Mouse (Mus musculus) midbrain, embryonic 13.5 days (tissue): ENCODE data around the gene Slc44a3. TPM values are rescaled to one million over a fixed set of nuclear protein-coding genes. Genes with fewer than 3 reads are reported as not detected.
A peak's percentile ranks its signal among the peaks of the same experiment; 100 is the strongest.

ENCODE experiments used
- ATAC-seq: fragments of 200-750 bp; cut with Nextera tagmentation; 2 replicates; pipeline ENCODE4 v1.8.0; 2017; ENCODE audit warnings: mild to moderate bottlenecking, moderate TSS enrichment, moderate library complexity
- H3K27ac ChIP-seq: fragments of 300-500 bp; sonication (generic); 2 replicates; pipeline ENCODE4 v1.5.1; 2015; ENCODE audit warnings: inconsistent platforms, mild to moderate bottlenecking, moderate library complexity
- H3K27me3 ChIP-seq: fragments of 300-500 bp; sonication (generic); 2 replicates; pipeline ENCODE4 v1.6.1; 2015; ENCODE audit warnings: mild to moderate bottlenecking, inconsistent platforms
- H3K36me3 ChIP-seq: fragments of 300-500 bp; sonication (generic); 2 replicates; pipeline ENCODE4 v1.6.1; 2015; ENCODE audit warnings: mild to moderate bottlenecking, inconsistent platforms
- H3K4me1 ChIP-seq: fragments of 300-500 bp; sonication (generic); replicated peaks from 2 replicates; pipeline ENCODE4 v1.6.1; 2015; ENCODE audit warnings: inconsistent platforms
- H3K4me2 ChIP-seq: fragments of 300-500 bp; sonication (generic); replicated peaks from 2 replicates; pipeline ENCODE4 v1.6.1; 2015; ENCODE audit warnings: moderate library complexity, mild to moderate bottlenecking, inconsistent platforms
- H3K4me3 ChIP-seq: fragments of 300-500 bp; sonication (generic); replicated peaks from 2 replicates; pipeline ENCODE4 v1.5.1; 2015; ENCODE audit warnings: mild to moderate bottlenecking, inconsistent platforms
- H3K9ac ChIP-seq: fragments of 300-500 bp; sonication (generic); replicated peaks from 2 replicates; pipeline ENCODE4 v1.6.1; 2015; ENCODE audit warnings: mild to moderate bottlenecking, inconsistent platforms
- H3K9me3 ChIP-seq: fragments of 300-500 bp; sonication (generic); 2 replicates; pipeline ENCODE4 v1.6.1; 2016; ENCODE audit warnings: mild to moderate bottlenecking, inconsistent platforms
- WGBS: fragments of 180-500 bp; shearing (Covaris S2); methylation state at CpG from one replicate; pipeline ENCODE4 v1.1.7; 2015; 5-methylcytosine and 5-hydroxymethylcytosine counted together
- polyA plus RNA-seq: library from polyadenylated mRNA; unstranded; fragments of >200 nt; fragmentation: Nextera tagmentation; extraction: Ambion mirVana; gene quantifications from 2 replicates; pipeline ENCODE4 v1.2.1, GENCODE M21; 2015

Gene Slc44a3
- polyA plus RNA-seq, 1 experiment from 2014 or later: 0.86 TPM

DNA sequence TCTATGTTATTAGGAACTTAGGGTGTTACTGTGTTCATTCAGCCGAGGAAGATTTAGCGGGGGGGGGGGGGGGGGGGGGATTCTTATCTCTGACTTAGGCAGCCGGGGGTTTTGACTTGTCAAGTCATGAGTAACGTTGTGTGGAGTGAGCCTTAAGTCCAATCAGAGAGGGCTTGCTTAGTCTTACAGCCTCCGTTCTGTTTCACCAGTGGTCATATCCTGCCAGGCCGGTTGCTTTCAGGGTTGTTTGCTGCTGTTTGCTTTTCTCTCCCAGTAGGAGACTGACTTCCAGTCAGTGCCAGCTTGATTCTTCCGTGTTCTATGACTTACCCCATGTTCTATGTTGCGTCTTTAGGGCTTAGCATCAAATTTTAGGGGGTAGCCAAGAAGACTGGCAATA is 85.8 kb downstream of the Slc44a3 start:
- ATAC-seq: no peak
- H3K4me1 ChIP-seq: peaks cover 32% of the 10 kb centered on the region
- H3K9ac ChIP-seq: no peak overlapping the region
- WGBS: 75% methylated on average over 8 of the region's 8 CpGs
- no peaks in the 10 kb centered on the region for H3K27me3 ChIP-seq
- H3K36me3 ChIP-seq: peaks cover 46% of the 10 kb centered on the region
- peaks cover 4% of the 10 kb centered on the region; the same call in 1 of the 2 replicates for H3K9me3 ChIP-seq
- H3K4me3 ChIP-seq: no peak overlapping the region
- no peak overlapping the region for H3K27ac ChIP-seq
- no peak overlapping the region for H3K4me2 ChIP-seq

DNA sequence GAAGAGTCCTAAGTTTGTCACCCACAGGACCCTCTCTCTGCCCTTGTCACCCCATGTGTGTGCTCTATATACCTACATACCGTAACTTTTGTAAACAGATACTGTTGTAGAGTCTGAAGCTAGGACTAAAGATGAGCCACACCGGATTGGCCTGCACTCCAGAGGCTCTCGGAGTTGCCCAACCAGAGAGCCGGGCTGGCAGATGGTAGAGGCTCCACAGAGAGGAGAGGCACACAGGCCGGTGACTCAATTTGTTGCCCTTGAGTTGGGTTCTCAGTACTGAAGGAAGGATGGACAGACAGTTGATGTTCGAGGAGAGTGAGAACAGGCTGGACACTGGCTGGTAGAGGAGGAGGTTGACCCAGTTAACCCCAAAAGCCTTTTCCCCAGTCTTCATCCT is 87.8 kb downstream of the Slc44a3 start:
- Histone ChIP-seq H3K4me3 (no peak overlapping the region), H3K4me2 (no peak overlapping the region), H3K9me3 (peaks cover 4% of the 10 kb centered on the region; the same call in 1 of the 2 replicates), H3K4me1 (peaks cover 35% of the 10 kb centered on the region), H3K27ac (no peak overlapping the region), H3K36me3 (peaks cover 41% of the 10 kb centered on the region), H3K27me3 (no peaks in the 10 kb centered on the region), H3K9ac (no peak overlapping the region)
- over 99% methylated on average over 6 of the region's 6 CpGs for WGBS
- ATAC-seq: no peak

DNA sequence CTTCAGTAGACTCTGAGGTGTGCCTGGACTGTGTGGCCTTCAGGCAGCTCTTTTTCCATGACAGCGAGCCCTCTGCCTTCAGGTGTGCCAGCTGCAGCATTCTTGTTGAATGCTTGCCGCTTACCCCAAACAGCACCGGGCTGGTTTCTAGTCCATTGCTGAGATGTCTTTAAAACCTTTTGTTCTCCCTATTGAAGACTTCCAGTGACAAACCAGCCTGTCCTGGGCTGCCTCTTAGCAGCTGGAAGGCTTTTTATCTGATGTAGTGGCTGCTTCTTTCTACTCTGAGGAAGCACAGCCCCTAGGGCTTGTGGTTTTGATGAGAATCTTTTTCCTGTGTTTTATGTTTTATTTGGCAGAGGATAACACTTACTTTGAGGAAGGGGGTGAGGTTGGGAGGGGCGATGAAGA is 88.3 kb downstream of the Slc44a3 start:
- no peak overlapping the region for H3K4me3 ChIP-seq
- 92% methylated on average over 4 of the region's 4 CpGs for WGBS
- no peak for ATAC-seq
- peaks cover 37% of the 10 kb centered on the region for H3K4me1 ChIP-seq
- H3K9ac ChIP-seq: no peak overlapping the region
- no peak overlapping the region for H3K4me2 ChIP-seq
- H3K27ac ChIP-seq: no peak overlapping the region
- peaks cover 4% of the 10 kb centered on the region; the same call in 1 of the 2 replicates for H3K9me3 ChIP-seq
- peaks cover 42% of the 10 kb centered on the region for H3K36me3 ChIP-seq
- no peaks in the 10 kb centered on the region for H3K27me3 ChIP-seq

DNA sequence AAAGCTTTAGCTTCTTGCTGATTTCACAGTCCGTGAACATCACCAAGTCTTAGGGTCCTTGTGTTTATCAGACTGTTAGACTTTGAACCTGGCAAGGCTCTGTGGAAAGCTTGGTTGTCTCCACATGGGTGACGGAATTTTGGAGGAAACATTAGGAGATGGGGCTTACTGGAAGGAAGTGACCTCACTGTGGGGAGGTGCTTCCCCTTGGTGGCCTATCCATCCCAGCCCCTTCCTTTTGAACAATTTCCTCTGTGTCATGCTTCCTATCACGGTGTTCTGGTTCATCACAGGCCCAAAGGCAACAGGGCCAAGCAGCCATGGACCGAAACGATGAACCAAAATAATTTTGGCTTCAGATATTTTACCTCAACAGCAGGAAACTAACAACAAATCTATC is 89.9 kb downstream of the Slc44a3 start:
- 98% methylated on average over 5 of the region's 5 CpGs for WGBS
- H3K27me3 ChIP-seq: no peaks in the 10 kb centered on the region

DNA sequence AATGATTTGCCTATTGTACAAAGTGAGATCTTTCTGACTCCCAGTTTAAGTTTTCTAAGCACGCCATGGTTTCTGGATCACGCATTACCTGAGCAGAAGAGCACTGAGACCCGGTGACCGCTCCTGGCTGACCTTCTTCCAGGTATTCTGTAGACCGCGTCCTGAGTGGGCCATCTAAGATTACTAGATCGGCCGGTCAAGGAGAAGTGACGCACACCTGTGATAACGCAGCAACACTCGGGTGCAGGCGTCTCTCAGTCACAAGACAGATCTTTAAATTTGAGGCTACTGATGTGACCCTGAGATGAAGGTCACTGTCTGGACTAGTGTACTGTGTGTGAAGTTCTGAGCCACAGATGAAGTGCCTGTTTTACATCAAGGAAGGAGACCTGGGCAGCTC is 90.7 kb downstream of the Slc44a3 start:
- whole genome bisulfite sequencing: 99% methylated on average over 12 of the region's 12 CpGs
- no peak for ATAC-seq
- Histone ChIP-seq H3K27ac (no peak overlapping the region), H3K9me3 (peaks cover 4% of the 10 kb centered on the region; the same call in 1 of the 2 replicates), H3K9ac (no peak overlapping the region), H3K4me3 (no peak overlapping the region), H3K27me3 (no peaks in the 10 kb centered on the region), H3K4me2 (no peak overlapping the region), H3K4me1 (peaks cover 37% of the 10 kb centered on the region), H3K36me3 (peaks cover 42% of the 10 kb centered on the region)

More for the DNA sequence above, 89.9 kb downstream of the Slc44a3 start:
- Histone ChIP-seq H3K9me3 (peaks cover 4% of the 10 kb centered on the region; the same call in 1 of the 2 replicates), H3K36me3 (peaks cover 42% of the 10 kb centered on the region), H3K27ac (no peak overlapping the region), H3K9ac (no peak overlapping the region), H3K4me2 (no peak overlapping the region), H3K4me3 (no peak overlapping the region), H3K4me1 (peaks cover 36% of the 10 kb centered on the region)
- ATAC-seq: no peak

DNA sequence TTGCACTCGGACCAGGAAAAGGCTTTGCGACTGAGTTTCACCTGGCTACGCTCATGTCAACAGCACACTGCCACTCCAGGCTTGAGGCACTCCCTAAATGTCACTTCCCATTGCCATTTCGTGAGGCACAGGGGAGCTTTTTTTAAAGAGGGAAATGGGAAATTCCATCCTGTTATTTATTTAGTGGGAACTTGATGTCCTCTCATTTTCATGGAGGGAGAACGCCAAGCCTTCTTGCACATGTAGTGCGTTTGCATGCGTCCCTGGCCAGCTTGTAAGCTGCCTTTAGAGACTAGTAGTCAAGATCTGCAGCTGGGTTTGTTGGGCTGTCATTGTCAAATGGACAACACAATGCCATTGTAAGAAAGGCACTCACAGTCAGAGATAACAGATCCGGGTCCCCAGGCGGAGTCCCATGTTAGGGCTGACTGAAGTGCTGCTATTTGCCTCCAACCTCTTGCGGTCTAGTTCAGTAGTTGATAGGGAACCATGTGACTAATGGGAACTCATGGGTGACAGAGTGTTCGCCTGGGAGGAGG is 92.5 kb downstream of the Slc44a3 start:
- peaks cover 42% of the 10 kb centered on the region for H3K36me3 ChIP-seq
- H3K27ac ChIP-seq: no peak overlapping the region
- WGBS: 87% methylated on average over 11 of the region's 11 CpGs
- no peak overlapping the region for H3K4me2 ChIP-seq
- H3K9ac ChIP-seq: no peak overlapping the region
- H3K27me3 ChIP-seq: no peaks in the 10 kb centered on the region
- peaks cover 4% of the 10 kb centered on the region; the same call in 1 of the 2 replicates for H3K9me3 ChIP-seq
- H3K4me1 ChIP-seq: peaks cover 41% of the 10 kb centered on the region
- no peak for ATAC-seq
- H3K4me3 ChIP-seq: no peak overlapping the region

DNA sequence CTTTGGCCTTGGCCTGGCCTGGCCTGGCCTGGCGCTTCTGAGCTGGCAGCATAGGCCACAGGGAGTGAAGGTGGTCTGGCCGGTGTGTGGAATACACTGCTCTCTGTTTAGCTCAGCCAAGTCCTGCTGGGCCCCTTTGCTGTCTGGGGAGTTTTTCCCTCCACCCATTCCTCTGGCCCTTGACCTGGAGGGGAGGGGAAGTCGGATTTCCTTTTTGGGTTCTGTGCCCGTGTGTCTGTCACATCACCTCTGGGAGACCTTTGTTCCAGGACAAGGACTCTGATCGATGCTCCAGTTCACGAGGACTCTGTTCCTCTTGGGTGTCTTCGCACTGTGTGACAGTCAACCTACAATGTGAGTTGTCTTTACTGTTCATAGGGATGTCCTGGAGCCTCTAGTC is 94.2 kb downstream of the Slc44a3 start:
- 76% methylated on average over 7 of the region's 7 CpGs for WGBS
- peaks cover 58% of the 10 kb centered on the region for H3K4me1 ChIP-seq
- H3K9ac ChIP-seq: no peak overlapping the region

DNA sequence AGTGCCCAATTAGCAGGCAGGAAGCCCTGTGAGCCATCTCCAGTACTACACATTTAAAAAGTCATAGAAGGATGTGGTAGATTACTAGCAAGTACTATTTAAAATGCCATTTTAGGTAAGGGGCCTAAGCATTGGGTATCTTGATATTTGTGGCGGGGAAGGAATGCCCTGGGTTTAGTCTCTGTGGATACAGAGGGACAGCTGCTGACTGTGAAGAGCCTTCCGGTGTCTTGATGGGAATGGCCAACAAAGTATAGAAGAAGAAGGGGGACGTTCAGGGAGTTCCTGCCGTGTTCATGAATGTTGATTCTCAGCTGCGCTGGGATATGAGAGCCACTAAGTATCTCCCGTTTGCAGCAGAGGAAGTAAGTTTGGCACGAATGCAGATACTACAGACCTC is 95.1 kb downstream of the Slc44a3 start:
- WGBS: 88% methylated on average over 7 of the region's 7 CpGs
- Histone ChIP-seq H3K27me3 (no peaks in the 10 kb centered on the region), H3K4me2 (no peak overlapping the region), H3K36me3 (peaks cover 24% of the 10 kb centered on the region), H3K27ac (no peak overlapping the region), H3K9me3 (no peaks in the 10 kb centered on the region), H3K4me1 (peaks cover 63% of the 10 kb centered on the region), H3K9ac (no peak overlapping the region), H3K4me3 (no peak overlapping the region)
- no peak for ATAC-seq

More for the DNA sequence above, 94.2 kb downstream of the Slc44a3 start:
- Histone ChIP-seq H3K27me3 (no peaks in the 10 kb centered on the region), H3K4me2 (no peak overlapping the region), H3K36me3 (peaks cover 33% of the 10 kb centered on the region), H3K4me3 (no peak overlapping the region), H3K9me3 (no peaks in the 10 kb centered on the region), H3K27ac (no peak overlapping the region)
- ATAC-seq: no peak

DNA sequence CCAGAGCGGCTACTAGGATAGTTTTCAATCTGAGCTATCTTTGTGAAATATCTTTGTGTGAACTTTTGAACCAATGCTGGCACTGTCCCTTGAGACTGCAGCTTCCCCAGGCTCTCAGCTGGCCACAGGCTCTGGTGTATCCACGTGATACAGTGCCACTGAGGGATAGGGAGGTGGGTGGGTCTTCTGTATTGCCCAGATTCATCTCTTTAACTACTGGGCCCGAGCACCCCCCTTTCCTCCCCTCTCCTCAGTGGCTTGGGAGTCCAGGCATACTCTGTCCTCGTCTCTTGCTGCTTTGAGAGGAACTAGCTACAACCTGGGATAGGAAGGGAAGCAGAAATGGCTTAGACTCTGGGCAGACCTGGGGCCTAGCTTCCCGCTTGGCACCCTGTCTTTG is 96.9 kb downstream of the Slc44a3 start:
- Histone ChIP-seq H3K27ac (no peak overlapping the region), H3K4me1 (peaks cover 73% of the 10 kb centered on the region), H3K9ac (no peak overlapping the region), H3K4me3 (no peak overlapping the region), H3K4me2 (no peak overlapping the region), H3K36me3 (peaks cover 8% of the 10 kb centered on the region; the same call in 1 of the 2 replicates), H3K9me3 (no peaks in the 10 kb centered on the region), H3K27me3 (no peaks in the 10 kb centered on the region)
- ATAC-seq: no peak
- WGBS: 83% methylated on average over 5 of the region's 5 CpGs

DNA sequence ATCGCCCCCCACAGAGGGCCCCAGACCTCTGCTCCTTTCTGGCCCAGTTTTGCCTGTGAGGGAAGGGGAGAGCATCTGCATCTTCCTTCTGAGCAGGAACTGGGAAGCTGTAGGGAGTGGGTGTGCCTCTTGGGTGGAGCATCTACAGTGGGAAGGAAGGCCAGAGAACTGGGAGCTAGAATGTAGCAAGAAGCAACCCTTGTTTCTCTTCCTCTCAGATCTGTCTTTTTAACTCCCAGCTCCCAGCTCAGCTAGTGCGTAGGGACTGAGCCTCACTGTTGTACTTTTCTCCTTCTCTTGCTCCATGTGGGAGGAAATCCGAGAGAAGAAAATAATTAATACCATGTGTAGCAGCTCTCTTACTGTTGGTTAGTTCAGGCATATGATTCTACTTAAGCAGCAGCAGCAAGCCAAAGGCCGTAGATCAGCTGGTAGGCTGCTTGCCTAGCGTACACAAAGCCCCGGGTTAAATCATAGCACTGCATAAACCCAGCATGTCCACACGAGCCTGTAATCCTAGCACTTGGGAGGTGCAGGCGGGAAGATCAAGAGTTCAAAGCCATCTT is 98.2 kb downstream of the Slc44a3 start:
- no peaks in the 10 kb centered on the region for H3K9me3 ChIP-seq
- ATAC-seq: no peak
- WGBS: 60% methylated on average over 8 of the region's 8 CpGs
- 0 out of 2 replicates have a peak overlapping the region, but pooled peaks have one; percentile 9 for H3K4me2 ChIP-seq
- H3K36me3 ChIP-seq: peaks cover 5% of the 10 kb centered on the region; the same call in 1 of the 2 replicates
- peak overlapping the region; percentile 12; the same call in 1 of the 2 replicates for H3K9ac ChIP-seq
- H3K4me1 ChIP-seq: peaks cover 75% of the 10 kb centered on the region
- H3K4me3 ChIP-seq: no peak overlapping the region
- peak overlapping the region; percentile 36; the same call in 1 of the 2 replicates for H3K27ac ChIP-seq
- no peaks in the 10 kb centered on the region for H3K27me3 ChIP-seq

DNA sequence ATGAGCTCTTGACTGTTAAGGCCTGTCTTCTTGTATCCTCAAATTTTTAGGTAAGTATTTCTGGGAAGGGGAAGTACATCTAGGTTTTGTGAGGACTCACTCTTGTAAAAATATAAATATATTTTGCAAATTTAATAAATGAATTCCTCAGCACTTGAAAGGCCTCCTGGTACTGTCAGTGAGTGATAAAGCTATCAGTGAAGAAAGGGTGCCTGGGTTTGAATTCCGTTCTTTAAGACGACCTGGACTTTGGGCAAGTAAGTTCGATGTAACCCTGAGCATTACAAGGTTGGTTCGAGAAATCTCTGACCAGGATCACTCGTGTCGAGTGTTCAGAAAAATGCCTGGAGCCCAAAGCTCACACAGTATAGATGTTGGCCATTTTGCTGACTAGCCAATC is 98.8 kb downstream of the Slc44a3 start:
- H3K9ac ChIP-seq: peak overlapping the region; percentile 4; the same call in 1 of the 2 replicates
- no peak overlapping the region for H3K4me3 ChIP-seq
- 0 out of 2 replicates have a peak overlapping the region, but pooled peaks have one; percentile 36 for H3K27ac ChIP-seq
- WGBS: 86% methylated on average over 6 of the region's 6 CpGs
- H3K36me3 ChIP-seq: peaks cover 5% of the 10 kb centered on the region; the same call in 1 of the 2 replicates
- peaks cover 75% of the 10 kb centered on the region for H3K4me1 ChIP-seq
- H3K27me3 ChIP-seq: no peaks in the 10 kb centered on the region
- H3K9me3 ChIP-seq: no peaks in the 10 kb centered on the region
- ATAC-seq: no peak
- no peak overlapping the region; the same call in 1 of the 2 replicates for H3K4me2 ChIP-seq

DNA sequence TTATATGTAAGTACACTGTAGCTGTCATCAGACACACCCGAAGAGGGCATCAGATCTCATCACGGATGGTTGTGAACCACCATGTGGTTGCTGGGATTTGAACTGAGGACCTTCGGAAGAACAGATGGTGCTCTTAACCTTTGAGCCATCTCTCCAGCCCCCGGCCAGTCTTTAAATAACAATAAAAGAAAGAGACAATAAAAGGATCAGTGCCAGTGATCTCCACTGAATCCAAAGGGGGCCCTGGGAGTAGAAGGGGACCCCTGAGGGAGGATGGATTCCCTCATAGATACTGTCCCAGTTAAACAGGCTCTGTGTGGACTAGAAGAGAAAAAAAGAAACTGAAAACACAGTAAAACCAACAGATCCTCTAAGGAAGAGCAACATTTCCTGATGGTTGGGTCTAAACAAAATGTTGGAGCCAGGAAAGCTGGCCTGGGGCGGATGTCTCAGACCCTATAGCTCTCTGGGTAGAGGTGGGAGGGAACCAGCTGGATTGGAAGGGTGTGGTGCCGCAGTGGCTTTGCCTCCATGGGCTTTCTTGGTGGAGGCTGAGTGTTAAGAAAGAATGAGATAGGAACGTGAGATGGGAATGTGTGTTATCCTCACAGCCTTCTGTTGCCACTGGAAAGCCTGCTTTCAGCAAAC is 101.8 kb downstream of the Slc44a3 start:
- 14% methylated on average over 7 of the region's 7 CpGs for WGBS
- no peak for ATAC-seq
- peak overlapping the region; percentile 95; the same call in 1 of the 2 replicates for H3K4me3 ChIP-seq
- no peaks in the 10 kb centered on the region for H3K36me3 ChIP-seq
- no peaks in the 10 kb centered on the region for H3K27me3 ChIP-seq
- peaks cover 75% of the 10 kb centered on the region for H3K4me1 ChIP-seq
- H3K27ac ChIP-seq: 0 out of 2 replicates have a peak overlapping the region, but pooled peaks have one; percentile 17
- H3K4me2 ChIP-seq: peak overlapping the region; percentile 75
- no peaks in the 10 kb centered on the region for H3K9me3 ChIP-seq
- H3K9ac ChIP-seq: peak overlapping the region; percentile 32; the same call in 1 of the 2 replicates
